Mouse (Mus musculus): ENCODE results near the gene Arl3. TPM values are rescaled to one million over a fixed set of nuclear protein-coding genes. Genes with fewer than 3 reads are reported as not detected.

Gene Arl3
- polyA plus RNA-seq, 1 experiment from 2014 or later: 64.5 TPM

GRCm38 (mm10) chr19:46524152-46524544, 48.9 kb downstream of the Arl3 start:
- Histone ChIP-seq H3K27ac (ENCODE audit: low read length) (peak overlapping the region; percentile 52), H3K27me3 (replicated peaks; ENCODE audit: control insufficient read depth, insufficient read depth, low read length) (no peaks in the 10 kb centered on the region), H3K9ac (ENCODE audit: low read depth, low read length) (peak overlapping the region; percentile 47), H3K4me2 (ENCODE audit: low read depth, low read length) (peak overlapping the region; percentile 21), H3K9me3 (ENCODE audit: control insufficient read depth, low read length) (no peaks in the 10 kb centered on the region), H3K4me3 (ENCODE audit: low read length) (no peak overlapping the region; the same call in 1 of the 2 replicates), H3K36me3 (ENCODE audit: control insufficient read depth, insufficient read depth, low read length) (no peaks in the 10 kb centered on the region), H3K4me1 (ENCODE audit: control insufficient read depth, insufficient read depth, low read length) (peaks cover 51% of the 10 kb centered on the region)
- WGBS: 16% methylated on average over 6 of the region's 6 CpGs
- ATAC-seq: peak; percentile 2; the same call in 1 of the 2 replicates

- Histone ChIP-seq H3K27ac (ENCODE audit: low read length) (peak overlapping the region; percentile 52), H3K4me3 (ENCODE audit: low read length) (peak overlapping the region; percentile 21), H3K9me3 (ENCODE audit: control insufficient read depth, low read length) (no peaks in the 10 kb centered on the region), H3K4me2 (ENCODE audit: low read depth, low read length) (peak overlapping the region; percentile 21), H3K9ac (ENCODE audit: low read depth, low read length) (peak overlapping the region; percentile 47), H3K36me3 (ENCODE audit: control insufficient read depth, insufficient read depth, low read length) (no peaks in the 10 kb centered on the region), H3K27me3 (replicated peaks; ENCODE audit: control insufficient read depth, insufficient read depth, low read length) (no peaks in the 10 kb centered on the region), H3K4me1 (ENCODE audit: control insufficient read depth, insufficient read depth, low read length) (peaks cover 51% of the 10 kb centered on the region)
- 8% methylated on average over 20 of the region's 20 CpGs for WGBS
- peak; percentile 60 for ATAC-seq
Measured at GRCm38 (mm10) chr19:46523480-46524151, 49.4 kb downstream of the Arl3 start.

- Histone ChIP-seq H3K4me1 (ENCODE audit: control insufficient read depth, insufficient read depth, low read length) (peaks cover 52% of the 10 kb centered on the region), H3K27me3 (replicated peaks; ENCODE audit: control insufficient read depth, insufficient read depth, low read length) (no peaks in the 10 kb centered on the region), H3K4me2 (ENCODE audit: low read depth, low read length) (peak overlapping the region; percentile 21; the same call in 1 of the 2 replicates), H3K4me3 (ENCODE audit: low read length) (no peak overlapping the region), H3K9ac (ENCODE audit: low read depth, low read length) (peak overlapping the region; percentile 47; the same call in 1 of the 2 replicates), H3K27ac (ENCODE audit: low read length) (peak overlapping the region; percentile 31), H3K9me3 (ENCODE audit: control insufficient read depth, low read length) (no peaks in the 10 kb centered on the region), H3K36me3 (ENCODE audit: control insufficient read depth, insufficient read depth, low read length) (no peaks in the 10 kb centered on the region)
- ATAC-seq: peak; percentile 5; the same call in 1 of the 2 replicates
Measured at GRCm38 (mm10) chr19:46523131-46523479, 49.9 kb downstream of the Arl3 start.

- peak overlapping the region; percentile 19; the same call in 1 of the 2 replicates for H3K9ac ChIP-seq (ENCODE audit: low read depth, low read length)
- 0 out of 2 replicates have a peak overlapping the region, but pooled peaks have one; percentile 3 for H3K4me2 ChIP-seq (ENCODE audit: low read depth, low read length)
- H3K9me3 ChIP-seq (ENCODE audit: control insufficient read depth, low read length): no peaks in the 10 kb centered on the region
Measured at GRCm38 (mm10) chr19:46522433-46523044, 50.5 kb downstream of the Arl3 start.

GRCm38 (mm10) chr19:46521698-46522097, 51.3 kb downstream of the Arl3 start:
- no peak for ATAC-seq
- Histone ChIP-seq H3K9ac (ENCODE audit: low read depth, low read length) (no peak overlapping the region), H3K4me1 (ENCODE audit: control insufficient read depth, insufficient read depth, low read length) (peaks cover 60% of the 10 kb centered on the region), H3K4me2 (ENCODE audit: low read depth, low read length) (no peak overlapping the region), H3K27me3 (replicated peaks; ENCODE audit: control insufficient read depth, insufficient read depth, low read length) (no peaks in the 10 kb centered on the region), H3K9me3 (ENCODE audit: control insufficient read depth, low read length) (no peaks in the 10 kb centered on the region), H3K36me3 (ENCODE audit: control insufficient read depth, insufficient read depth, low read length) (no peaks in the 10 kb centered on the region), H3K4me3 (ENCODE audit: low read length) (no peak overlapping the region), H3K27ac (ENCODE audit: low read length) (no peak overlapping the region)

More at GRCm38 (mm10) chr19:46522433-46523044, 50.5 kb downstream of the Arl3 start:
- Histone ChIP-seq H3K4me3 (ENCODE audit: low read length) (no peak overlapping the region), H3K27me3 (replicated peaks; ENCODE audit: control insufficient read depth, insufficient read depth, low read length) (no peaks in the 10 kb centered on the region), H3K36me3 (ENCODE audit: control insufficient read depth, insufficient read depth, low read length) (no peaks in the 10 kb centered on the region), H3K4me1 (ENCODE audit: control insufficient read depth, insufficient read depth, low read length) (peaks cover 54% of the 10 kb centered on the region), H3K27ac (ENCODE audit: low read length) (0 out of 2 replicates have a peak overlapping the region, but pooled peaks have one; percentile 23)
- 28% methylated on average over 15 of the region's 15 CpGs for WGBS
- no peak for ATAC-seq

GRCm38 (mm10) chr19:46518828-46519621, 54.0 kb downstream of the Arl3 start:
- peaks cover 51% of the 10 kb centered on the region for H3K4me1 ChIP-seq (ENCODE audit: control insufficient read depth, insufficient read depth, low read length)
- no peaks in the 10 kb centered on the region for H3K27me3 ChIP-seq (replicated peaks; ENCODE audit: control insufficient read depth, insufficient read depth, low read length)
- peak overlapping the region; percentile 51 for H3K4me2 ChIP-seq (ENCODE audit: low read depth, low read length)
- H3K27ac ChIP-seq (ENCODE audit: low read length): 0 out of 2 replicates have a peak overlapping the region, but pooled peaks have one; percentile 62
- H3K9me3 ChIP-seq (ENCODE audit: control insufficient read depth, low read length): no peaks in the 10 kb centered on the region
- peak overlapping the region; percentile 54; the same call in 1 of the 2 replicates for H3K9ac ChIP-seq (ENCODE audit: low read depth, low read length)
- H3K36me3 ChIP-seq (ENCODE audit: control insufficient read depth, insufficient read depth, low read length): peaks cover 15% of the 10 kb centered on the region; the same call in 1 of the 2 replicates
- ATAC-seq: peak; percentile 2; the same call in 1 of the 2 replicates
- 14% methylated on average over 5 of the region's 5 CpGs for WGBS
- H3K4me3 ChIP-seq (ENCODE audit: low read length): no peak overlapping the region

GRCm38 (mm10) chr19:46518352-46518787, 54.6 kb downstream of the Arl3 start:
- H3K36me3 ChIP-seq (ENCODE audit: control insufficient read depth, insufficient read depth, low read length): peaks cover 15% of the 10 kb centered on the region; the same call in 1 of the 2 replicates
- H3K9me3 ChIP-seq (ENCODE audit: control insufficient read depth, low read length): no peaks in the 10 kb centered on the region
- H3K27ac ChIP-seq (ENCODE audit: low read length): peak overlapping the region; percentile 62
- peak overlapping the region; percentile 54; the same call in 1 of the 2 replicates for H3K9ac ChIP-seq (ENCODE audit: low read depth, low read length)
- peak; percentile 60 for ATAC-seq
- H3K4me1 ChIP-seq (ENCODE audit: control insufficient read depth, insufficient read depth, low read length): peaks cover 44% of the 10 kb centered on the region
- H3K4me3 ChIP-seq (ENCODE audit: low read length): peak overlapping the region; percentile 23
- WGBS: 0% methylated on average over 13 of the region's 13 CpGs
- H3K4me2 ChIP-seq (ENCODE audit: low read depth, low read length): peak overlapping the region; percentile 51
- H3K27me3 ChIP-seq (replicated peaks; ENCODE audit: control insufficient read depth, insufficient read depth, low read length): no peaks in the 10 kb centered on the region

GRCm38 (mm10) chr19:46517529-46518351, 55.3 kb downstream of the Arl3 start:
- no peaks in the 10 kb centered on the region for H3K9me3 ChIP-seq (ENCODE audit: control insufficient read depth, low read length)
- H3K4me1 ChIP-seq (ENCODE audit: control insufficient read depth, insufficient read depth, low read length): peaks cover 38% of the 10 kb centered on the region
- WGBS: 38% methylated on average over 10 of the region's 14 CpGs
- peak overlapping the region; percentile 54; the same call in 1 of the 2 replicates for H3K9ac ChIP-seq (ENCODE audit: low read depth, low read length)
- H3K27me3 ChIP-seq (replicated peaks; ENCODE audit: control insufficient read depth, insufficient read depth, low read length): no peaks in the 10 kb centered on the region
- H3K36me3 ChIP-seq (ENCODE audit: control insufficient read depth, insufficient read depth, low read length): peaks cover 21% of the 10 kb centered on the region
- peak; percentile 47 for ATAC-seq
- H3K27ac ChIP-seq (ENCODE audit: low read length): peak overlapping the region; percentile 62
- H3K4me3 ChIP-seq (ENCODE audit: low read length): peak overlapping the region; percentile 23; the same call in 1 of the 2 replicates
- peak overlapping the region; percentile 51 for H3K4me2 ChIP-seq (ENCODE audit: low read depth, low read length)

Measured in intestine, embryonic 16.5 days (tissue).